Mouse (Mus musculus) CH12F3 (cell line): Measurements from ENCODE around the gene Olfr420.

Experiments
- in situ Hi-C: fragments of 300-500 bp; cut with MboI; formaldehyde crosslinking; loops from 2 replicates; pipeline ENCODE4 v1.14.3; 2020; ENCODE audit warnings: low sequenced_read_pairs

The Olfr420 gene

GRCm38 (mm10) chr1:174155333-174155732, at the start of gene Olfr420:
Gene Olfr420 (plus strand): TSS chr1:174155633.
- in situ Hi-C loops: no loop called here

GRCm38 (mm10) chr1:174121062-174121461, 34.4 kb upstream of the Olfr420 start, which contains the start of gene Olfr231:
Gene Olfr231 (minus strand): TSS chr1:174121162.
- in situ Hi-C loops: no loop called here

GRCm38 (mm10) chr1:174131217-174131616, 24.2 kb upstream of the Olfr420 start, which contains the start of gene Olfr424:
Gene Olfr424 (plus strand): TSS chr1:174131517.
- in situ Hi-C loops: no loop called here

- in situ Hi-C loops: no loop called here
Measured at GRCm38 (mm10) chr1:174131999-174132398, 23.4 kb upstream of the Olfr420 start.

GRCm38 (mm10) chr1:174141384-174141783, 14.0 kb upstream of the Olfr420 start:
- in situ Hi-C loops: no loop called here

- in situ Hi-C loops: no loop called here
Measured at GRCm38 (mm10) chr1:174146696-174147095, 8.7 kb upstream of the Olfr420 start.

GRCm38 (mm10) chr1:174149289-174149688, 6.1 kb upstream of the Olfr420 start:
- in situ Hi-C loops: no loop called here

GRCm38 (mm10) chr1:174157622-174158021, 2.2 kb downstream of the Olfr420 start:
- in situ Hi-C loops: no loop called here

- in situ Hi-C loops: no loop called here
Measured at GRCm38 (mm10) chr1:174158512-174158911, 3.1 kb downstream of the Olfr420 start.

- in situ Hi-C loops: no loop called here
Measured at GRCm38 (mm10) chr1:174159095-174159494, 3.7 kb downstream of the Olfr420 start.

GRCm38 (mm10) chr1:174169024-174169423, 13.6 kb downstream of the Olfr420 start:
- in situ Hi-C loops: no loop called here

GRCm38 (mm10) chr1:174170706-174171501, 15.5 kb downstream of the Olfr420 start:
- in situ Hi-C loops: no loop called here

GRCm38 (mm10) chr1:174171537-174171936, 16.1 kb downstream of the Olfr420 start:
- in situ Hi-C loops: no loop called here

- in situ Hi-C loops: no loop called here
Measured at GRCm38 (mm10) chr1:174172605-174173004, 17.2 kb downstream of the Olfr420 start, which contains the start of gene Spta1. Gene Spta1 (plus strand): TSS chr1:174172776.

- in situ Hi-C loops: no loop called here
Measured at GRCm38 (mm10) chr1:174204699-174205098, 49.3 kb downstream of the Olfr420 start.
